Mouse (Mus musculus): ENCODE measurements around the gene 4932438H23Rik. TPM values are rescaled to one million over a fixed set of nuclear protein-coding genes. Genes with fewer than 3 reads are reported as not detected.

4932438H23Rik gene
- total and polyA plus RNA-seq, 3 experiments: not detected

GRCm38 (mm10) chr16:91126734-91127524, 32.0 kb upstream of the 4932438H23Rik start:
- peaks cover 0 to 3% of the 10 kb centered on the region in 2 experiments; a peak in 2 of 4 replicates for H3K36me3 ChIP-seq (ENCODE audit: control insufficient read depth in 1 of 2, insufficient read depth in 2 of 2, low read length in 2 of 2)
- no peaks in the 10 kb centered on the region for H3K79me2 ChIP-seq (ENCODE audit: control insufficient read depth, insufficient read depth, low read length, poor library complexity)
- TF ChIP-seq NRF1 (IDR thresholded peaks at IDR 0.05; ENCODE audit: insufficient read depth, low read depth, low read length, poor library complexity, severe bottlenecking) (peak; percentile 45; the same call in 1 of the 2 replicates), TBP (IDR thresholded peaks at IDR 0.05; ENCODE audit: low read depth, low read length) (peak; percentile 72; the same call in 1 of the 2 replicates), ZNF384 (IDR thresholded peaks at IDR 0.05; ENCODE audit: low read depth, low read length) (no peak), ELF1 (IDR thresholded peaks at IDR 0.05; ENCODE audit: low read depth, low read length) (peak; percentile 85), MXI1 (IDR thresholded peaks at IDR 0.05; ENCODE audit: low read depth, low read length) (peak; percentile 75), CHD2 (IDR thresholded peaks at IDR 0.05; ENCODE audit: low read length) (0 out of 2 replicates have a peak, but pooled peaks have one; percentile 45), BHLHE40 (IDR thresholded peaks at IDR 0.05; ENCODE audit: borderline replicate concordance, low read depth, low read length) (no peak), POLR2AphosphoS2 (IDR thresholded peaks at IDR 0.05; ENCODE audit: low read length) (peak; percentile 47; the same call in 1 of the 2 replicates), GATA1 (IDR thresholded peaks at IDR 0.05; ENCODE audit: low read depth, low read length) (0 out of 2 replicates have a peak, but pooled peaks have one; percentile 2), ZMIZ1 (IDR thresholded peaks at IDR 0.05; ENCODE audit: low read depth, low read length) (0 out of 2 replicates have a peak, but pooled peaks have one; percentile 45), MEF2A (IDR thresholded peaks at IDR 0.05; ENCODE audit: extremely low read depth, insufficient replicate concordance, low read depth, low read length, poor library complexity, severe bottlenecking) (peak; percentile 57; the same call in 1 of the 2 replicates), MAZ (IDR thresholded peaks at IDR 0.05; ENCODE audit: low read depth, low read length) (peak; percentile 79; the same call in 1 of the 2 replicates), MAX (IDR thresholded peaks at IDR 0.05; ENCODE audit: low read length) (no peak), E2F4 (IDR thresholded peaks at IDR 0.05; ENCODE audit: borderline replicate concordance, low read depth, low read length) (no peak), USF1 (IDR thresholded peaks at IDR 0.05; ENCODE audit: low read depth, low read length) (no peak), HCFC1 (IDR thresholded peaks at IDR 0.05; ENCODE audit: low read depth, low read length) (peak; percentile 63), POLR2A (IDR thresholded peaks at IDR 0.05; ENCODE audit: control insufficient read depth in 1 of 2, insufficient read depth in 1 of 2, low read depth in 1 of 2, low read length in 2 of 2, poor library complexity in 1 of 2) (peak; percentile 51 to 69; a peak in 3 of 4 replicates), USF2 (IDR thresholded peaks at IDR 0.05; ENCODE audit: borderline replicate concordance in 1 of 2, insufficient read depth in 1 of 2, low read depth in 1 of 2, low read length in 2 of 2) (no peak), MAFK (IDR thresholded peaks at IDR 0.05; ENCODE audit: borderline replicate concordance, low read depth, low read length) (peak; percentile 58; the same call in 1 of the 2 replicates), KAT2A (conservative IDR thresholded peaks at IDR 0.05; ENCODE audit: low read depth, low read length) (no peak), RCOR1 (IDR thresholded peaks at IDR 0.05; ENCODE audit: low read depth, low read length) (no peak), RAD21 (IDR thresholded peaks at IDR 0.05; ENCODE audit: low read depth, low read length) (no peak), EP300 (IDR thresholded peaks at IDR 0.05; ENCODE audit: low read depth in 1 of 2, low read length in 2 of 2) (peak in 1 of 2 experiments; percentile 35; a peak in 2 of 4 replicates), CTCF (IDR thresholded peaks at IDR 0.05 in 2 of 3, conservative IDR thresholded peaks at IDR 0.05 in 1 of 3; ENCODE audit: control insufficient read depth in 1 of 3, insufficient read depth in 1 of 3, low read depth in 2 of 3, low read length in 3 of 3, poor library complexity in 1 of 3, severe bottlenecking in 1 of 3) (no peak), SIN3A (IDR thresholded peaks at IDR 0.05; ENCODE audit: low read length) (peak; percentile 85), NELFE (IDR thresholded peaks at IDR 0.05; ENCODE audit: low read depth, low read length) (peak; percentile 68), TCF12 (IDR thresholded peaks at IDR 0.05; ENCODE audit: low read depth, low read length) (peak; percentile 75)
- peak overlapping the region; percentile 53 to 85 for H3K4me3 ChIP-seq (ENCODE audit: control insufficient read depth in 1 of 2, insufficient read depth in 1 of 2, low read depth in 2 of 2, low read length in 2 of 2)
- H3K4me1 ChIP-seq (ENCODE audit: control insufficient read depth in 1 of 2, insufficient read depth in 2 of 2, low read length in 2 of 2): peaks cover 0 to 14% of the 10 kb centered on the region in 2 experiments; a peak in 3 of 4 replicates
- no peaks in the 10 kb centered on the region for H3K27me3 ChIP-seq (ENCODE audit: control insufficient read depth in 1 of 2, insufficient read depth in 2 of 2, low read length in 2 of 2)
- no peaks in the 10 kb centered on the region for H3K9me3 ChIP-seq (replicated peaks; ENCODE audit: insufficient read depth, low read length)
- H3K9ac ChIP-seq (ENCODE audit: control insufficient read depth, low read depth, low read length, poor library complexity, severe bottlenecking): peak overlapping the region; percentile 69
- DNase-seq (ENCODE audit: low read depth, low spot score): peak; percentile 90
- H3K27ac ChIP-seq (ENCODE audit: control insufficient read depth, low read depth, low read length): peak overlapping the region; percentile 76

Measured in MEL (cell line).